Mouse (Mus musculus) midbrain, embryonic 14.5 days (tissue): Measurements from ENCODE around the gene Gcn1l1. TPM values are rescaled to one million over a fixed set of nuclear protein-coding genes. Genes with fewer than 3 reads are reported as not detected.

ENCODE experiments used
- ATAC-seq: fragments of 200-750 bp; cut with Nextera tagmentation; 2 replicates; pipeline ENCODE4 v1.8.0; 2017; ENCODE audit warnings: moderate number of reproducible peaks, moderate library complexity; ENCODE audit not compliant: low FRiP score, low TSS enrichment
- DNase-seq: peaks from one replicate; pipeline ENCODE4 v3.0.0-alpha.2; 2015
- H3K27ac ChIP-seq: fragments of 300-500 bp; sonication (generic); replicated peaks from 2 replicates; pipeline ENCODE4 v1.5.1; 2014; ENCODE audit warnings: mild to moderate bottlenecking, low read depth, low read length, moderate library complexity
- H3K27me3 ChIP-seq: fragments of 300-500 bp; sonication (generic); 2 replicates; pipeline ENCODE4 v1.6.1; 2014; ENCODE audit warnings: low read length, control low read depth, mixed read lengths; ENCODE audit not compliant: control insufficient read depth, insufficient read depth
- H3K36me3 ChIP-seq: fragments of 300-500 bp; sonication (generic); 2 replicates; pipeline ENCODE4 v1.6.1; 2014; ENCODE audit warnings: low read length, control low read depth; ENCODE audit not compliant: control insufficient read depth, insufficient read depth
- H3K4me1 ChIP-seq: fragments of 300-500 bp; sonication (generic); 2 replicates; pipeline ENCODE4 v1.6.1; 2014; ENCODE audit warnings: mild to moderate bottlenecking, antibody characterized with exemption, low read length, control low read depth; ENCODE audit not compliant: control insufficient read depth, insufficient read depth
- H3K4me2 ChIP-seq: fragments of 300-500 bp; sonication (generic); 2 replicates; pipeline ENCODE4 v1.6.1; 2014; ENCODE audit warnings: mild to moderate bottlenecking, low read length, moderate library complexity
- H3K4me3 ChIP-seq: fragments of 300-500 bp; sonication (generic); replicated peaks from 2 replicates; pipeline ENCODE4 v1.5.1; 2014; ENCODE audit warnings: low read depth, low read length
- H3K9ac ChIP-seq: fragments of 300-500 bp; sonication (generic); replicated peaks from 2 replicates; pipeline ENCODE4 v1.6.1; 2014; ENCODE audit warnings: mild to moderate bottlenecking, low read length, moderate library complexity
- H3K9me3 ChIP-seq: fragments of 300-500 bp; sonication (generic); 2 replicates; pipeline ENCODE4 v1.6.1; 2016; ENCODE audit warnings: low read length, control low read depth, mixed read lengths; ENCODE audit not compliant: control insufficient read depth
- WGBS: fragments of 180-500 bp; shearing (Covaris S2); extraction: QIAGEN DNeasy Blood & Tissue Kit; methylation state at CpG from one replicate; pipeline ENCODE4 v1.1.7; 2014; 5-methylcytosine and 5-hydroxymethylcytosine counted together
- polyA plus RNA-seq: library from polyadenylated mRNA; unstranded; fragments of >200 nt; fragmentation: Nextera tagmentation; extraction: Ambion mirVana; gene quantifications from 2 replicates; pipeline ENCODE4 v1.2.1, GENCODE M21; 2014

The Gcn1l1 gene
- polyA plus RNA-seq, 1 experiment from 2014 or later: 51.2 TPM

GRCm38 (mm10) chr5:115529742-115530446, 35.2 kb upstream of the Gcn1l1 start:
- 75% methylated on average over 7 of the region's 7 CpGs for WGBS

GRCm38 (mm10) chr5:115530447-115530809, 34.6 kb upstream of the Gcn1l1 start:
- H3K36me3 ChIP-seq: no peaks in the 10 kb centered on the region
- no peak overlapping the region for H3K4me3 ChIP-seq
- ATAC-seq: no peak
- no peaks in the 10 kb centered on the region for H3K9me3 ChIP-seq
- 0 out of 2 replicates have a peak, but pooled peaks cover 6% of the 10 kb centered on the region for H3K4me1 ChIP-seq
- no peak for DNase-seq
- H3K27ac ChIP-seq: peak overlapping the region; percentile 16; the same call in 1 of the 2 replicates
- no peak overlapping the region for H3K4me2 ChIP-seq
- H3K9ac ChIP-seq: no peak overlapping the region
- no peaks in the 10 kb centered on the region for H3K27me3 ChIP-seq
- 79% methylated on average over 8 of the region's 8 CpGs for WGBS

More at GRCm38 (mm10) chr5:115529742-115530446, 35.2 kb upstream of the Gcn1l1 start:
- ATAC-seq: no peak
- H3K9ac ChIP-seq: no peak overlapping the region
- no peak for DNase-seq
- 0 out of 2 replicates have a peak, but pooled peaks cover 6% of the 10 kb centered on the region for H3K4me1 ChIP-seq
- no peaks in the 10 kb centered on the region for H3K36me3 ChIP-seq
- peak overlapping the region; percentile 16; the same call in 1 of the 2 replicates for H3K27ac ChIP-seq
- H3K4me3 ChIP-seq: no peak overlapping the region
- H3K4me2 ChIP-seq: no peak overlapping the region
- H3K9me3 ChIP-seq: no peaks in the 10 kb centered on the region
- H3K27me3 ChIP-seq: no peaks in the 10 kb centered on the region

- Histone ChIP-seq H3K27me3 (no peaks in the 10 kb centered on the region), H3K27ac (0 out of 2 replicates have a peak overlapping the region, but pooled peaks have one; percentile 26), H3K4me2 (no peak overlapping the region), H3K9me3 (no peaks in the 10 kb centered on the region), H3K9ac (no peak overlapping the region), H3K4me3 (no peak overlapping the region), H3K36me3 (no peaks in the 10 kb centered on the region), H3K4me1 (0 out of 2 replicates have a peak, but pooled peaks cover 6% of the 10 kb centered on the region)
- no peak for DNase-seq
- no peak for ATAC-seq
- WGBS: 58% methylated on average over 18 of the region's 18 CpGs
Observed at GRCm38 (mm10) chr5:115531671-115532270, 33.3 kb upstream of the Gcn1l1 start.

- no peak overlapping the region for H3K4me3 ChIP-seq
- no peak overlapping the region for H3K4me2 ChIP-seq
- peaks cover 9% of the 10 kb centered on the region; the same call in 1 of the 2 replicates for H3K4me1 ChIP-seq
- ATAC-seq: no peak
- no peak overlapping the region for H3K27ac ChIP-seq
- no peaks in the 10 kb centered on the region for H3K36me3 ChIP-seq
- no peaks in the 10 kb centered on the region for H3K9me3 ChIP-seq
- no peak for DNase-seq
- no peaks in the 10 kb centered on the region for H3K27me3 ChIP-seq
- no peak overlapping the region for H3K9ac ChIP-seq
- WGBS: 22% methylated on average over 16 of the region's 16 CpGs
Observed at GRCm38 (mm10) chr5:115534290-115534731, 30.7 kb upstream of the Gcn1l1 start.

- no peak overlapping the region for H3K4me3 ChIP-seq
- H3K4me1 ChIP-seq: peaks cover 8% of the 10 kb centered on the region; the same call in 1 of the 2 replicates
- ATAC-seq (no peak), DNase-seq (no peak)
- no peaks in the 10 kb centered on the region for H3K27me3 ChIP-seq
- H3K4me2 ChIP-seq: no peak overlapping the region
- no peaks in the 10 kb centered on the region for H3K36me3 ChIP-seq
- no peak overlapping the region for H3K9ac ChIP-seq
- H3K27ac ChIP-seq: no peak overlapping the region
- no peaks in the 10 kb centered on the region for H3K9me3 ChIP-seq
- 58% methylated on average over 8 of the region's 8 CpGs for WGBS
Observed at GRCm38 (mm10) chr5:115534856-115535255, 30.2 kb upstream of the Gcn1l1 start.

- H3K4me1 ChIP-seq: peaks cover 6% of the 10 kb centered on the region; the same call in 1 of the 2 replicates
- no peaks in the 10 kb centered on the region for H3K36me3 ChIP-seq
- H3K27ac ChIP-seq: no peak overlapping the region
- H3K27me3 ChIP-seq: no peaks in the 10 kb centered on the region
- no peak for DNase-seq
- WGBS: 37% methylated on average over 7 of the region's 7 CpGs
- H3K9me3 ChIP-seq: no peaks in the 10 kb centered on the region
- ATAC-seq: no peak
- H3K4me2 ChIP-seq: no peak overlapping the region
- H3K4me3 ChIP-seq: no peak overlapping the region
- no peak overlapping the region for H3K9ac ChIP-seq
Observed at GRCm38 (mm10) chr5:115535635-115536034, 29.4 kb upstream of the Gcn1l1 start.

GRCm38 (mm10) chr5:115538017-115538692, 26.9 kb upstream of the Gcn1l1 start:
- no peak overlapping the region for H3K4me3 ChIP-seq
- H3K4me2 ChIP-seq: no peak overlapping the region
- peaks cover 4% of the 10 kb centered on the region; the same call in 1 of the 2 replicates for H3K4me1 ChIP-seq
- no peaks in the 10 kb centered on the region for H3K27me3 ChIP-seq
- H3K27ac ChIP-seq: no peak overlapping the region
- 76% methylated on average over 13 of the region's 13 CpGs for WGBS
- H3K9ac ChIP-seq: no peak overlapping the region
- H3K36me3 ChIP-seq: no peaks in the 10 kb centered on the region
- no peaks in the 10 kb centered on the region for H3K9me3 ChIP-seq
- no peak for ATAC-seq
- DNase-seq: no peak

GRCm38 (mm10) chr5:115538693-115539043, 26.4 kb upstream of the Gcn1l1 start:
- no peak overlapping the region for H3K27ac ChIP-seq
- no peak overlapping the region for H3K9ac ChIP-seq
- ATAC-seq: peak; percentile 81
- H3K36me3 ChIP-seq: no peaks in the 10 kb centered on the region
- H3K4me1 ChIP-seq: peaks cover 5% of the 10 kb centered on the region; the same call in 1 of the 2 replicates
- peak; percentile 93 for DNase-seq
- H3K9me3 ChIP-seq: no peaks in the 10 kb centered on the region
- under 1% methylated on average over 12 of the region's 12 CpGs for WGBS
- H3K4me2 ChIP-seq: no peak overlapping the region
- no peaks in the 10 kb centered on the region for H3K27me3 ChIP-seq
- no peak overlapping the region for H3K4me3 ChIP-seq
